Mouse (Mus musculus) heart, adult 2 months (tissue): Measurements from ENCODE around the gene Zfp14.

Experiments used
- CTCF ChIP-seq: fragments of 200-600 bp; IDR thresholded peaks from 2 replicates; pipeline ENCODE4 v1.8.1; 2022; ENCODE audit warnings: antibody characterized with exemption, mild to moderate bottlenecking, moderate library complexity
- POLR2A ChIP-seq: fragments of 200-500 bp; IDR thresholded peaks from 2 replicates; pipeline ENCODE4 v1.6.1; 2011; ENCODE audit warnings: mild to moderate bottlenecking, low read depth, low read length, control low read depth; ENCODE audit not compliant: insufficient read depth

DNA sequence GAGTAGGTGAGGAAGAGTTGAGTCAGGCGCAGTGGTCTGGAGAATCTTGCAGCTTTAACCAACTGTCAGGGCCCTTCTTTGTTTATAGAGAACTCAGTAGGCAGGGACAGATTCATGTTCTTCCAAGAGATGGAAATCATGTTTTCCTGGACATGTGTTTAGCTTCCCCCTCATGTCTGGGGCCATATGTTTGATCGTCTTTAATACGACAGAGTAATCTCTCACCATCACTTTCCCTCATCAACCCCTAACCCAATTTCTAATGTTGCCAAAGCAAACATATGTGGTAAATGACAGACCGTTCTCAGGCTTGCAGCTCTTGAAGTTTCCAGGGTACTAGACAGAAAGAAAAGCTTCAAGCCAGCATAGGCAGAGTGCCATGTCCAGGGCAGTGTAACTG, 3.1 kb downstream of the Zfp14 start:
- TF ChIP-seq CTCF = no peak
- no peak for TF ChIP-seq POLR2A
